Mouse (Mus musculus) urinary bladder, postnatal 14 days (tissue): ENCODE measurements around the gene Emc10.
A peak's percentile ranks its signal among the peaks of the same experiment; 100 is the strongest.

ENCODE experiments used
- DNase-seq: peaks from one replicate; pipeline ENCODE4 v3.0.0; 2021; ENCODE audit warnings: low spot score

Emc10 gene

GRCm38 (mm10) chr7:44484841-44485571, 11.3 kb downstream of the Emc10 start:
- peak; percentile 72 for DNase-seq

GRCm38 (mm10) chr7:44484109-44484508, 12.2 kb downstream of the Emc10 start:
- DNase-seq, result no peak

GRCm38 (mm10) chr7:44482836-44483435, 13.4 kb downstream of the Emc10 start:
- no peak for DNase-seq

GRCm38 (mm10) chr7:44475046-44475614, 21.2 kb downstream of the Emc10 start:
- no peak for DNase-seq

GRCm38 (mm10) chr7:44474419-44474818, 21.9 kb downstream of the Emc10 start:
- DNase-seq, result no peak

- DNase-seq, result no peak
These were observed 23.2 kb downstream of the Emc10 start for GRCm38 (mm10) chr7:44472961-44473646.

- DNase-seq, result no peak
These were observed 23.8 kb downstream of the Emc10 start for GRCm38 (mm10) chr7:44472558-44472885.

- no peak for DNase-seq
These were observed 24.3 kb downstream of the Emc10 start for GRCm38 (mm10) chr7:44471880-44472557.

GRCm38 (mm10) chr7:44470696-44471612, 25.4 kb downstream of the Emc10 start:
- DNase-seq, result no peak

- DNase-seq, result no peak
These were observed 26.4 kb downstream of the Emc10 start for GRCm38 (mm10) chr7:44469677-44470675.

GRCm38 (mm10) chr7:44468644-44469285, 27.6 kb downstream of the Emc10 start:
- no peak for DNase-seq

GRCm38 (mm10) chr7:44467811-44468411, 28.4 kb downstream of the Emc10 start, which contains the start of gene Josd2:
Josd2 (plus strand) TSS chr7:44467980.
- peak; percentile 94 for DNase-seq

- no peak for DNase-seq
These were observed 29.4 kb downstream of the Emc10 start for GRCm38 (mm10) chr7:44466888-44467311.

- DNase-seq, result no peak
These were observed 30.1 kb downstream of the Emc10 start for GRCm38 (mm10) chr7:44466006-44466887.

- no peak for DNase-seq
These were observed 31.2 kb downstream of the Emc10 start, which contains the start of gene Aspdh for GRCm38 (mm10) chr7:44465111-44465510. Aspdh (plus strand) TSS chr7:44465391.

- no peak for DNase-seq
These were observed 31.8 kb downstream of the Emc10 start for GRCm38 (mm10) chr7:44464511-44464910.

- no peak for DNase-seq
These were observed 32.6 kb downstream of the Emc10 start for GRCm38 (mm10) chr7:44463556-44464225.
